Mouse (Mus musculus): ENCODE data around the gene Paqr5.

The Paqr5 gene

GRCm38 (mm10) chr9:62007028-62007427 is 19.6 kb downstream of the Paqr5 start:
- no peak for DNase-seq

DNA sequence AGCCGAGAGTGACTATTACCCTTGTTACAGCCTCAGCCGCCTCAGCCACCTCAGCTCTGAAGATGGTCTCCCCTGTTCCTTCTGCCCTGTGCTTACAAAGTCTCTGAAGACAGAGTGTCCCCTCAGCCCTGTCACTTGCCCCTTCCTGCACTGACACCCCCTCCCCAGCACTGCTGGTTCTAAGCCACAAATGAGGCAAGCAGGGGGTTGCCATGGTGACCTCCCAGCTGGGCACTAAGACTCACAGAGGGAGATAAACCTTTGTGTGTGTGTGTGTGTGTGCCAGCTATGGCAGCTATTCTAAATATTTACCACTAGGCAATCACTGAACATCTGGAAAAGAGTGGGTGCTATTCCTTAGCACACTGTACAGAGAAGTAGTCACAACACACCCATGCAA is 23.0 kb downstream of the Paqr5 start:
- no peak for DNase-seq

DNA sequence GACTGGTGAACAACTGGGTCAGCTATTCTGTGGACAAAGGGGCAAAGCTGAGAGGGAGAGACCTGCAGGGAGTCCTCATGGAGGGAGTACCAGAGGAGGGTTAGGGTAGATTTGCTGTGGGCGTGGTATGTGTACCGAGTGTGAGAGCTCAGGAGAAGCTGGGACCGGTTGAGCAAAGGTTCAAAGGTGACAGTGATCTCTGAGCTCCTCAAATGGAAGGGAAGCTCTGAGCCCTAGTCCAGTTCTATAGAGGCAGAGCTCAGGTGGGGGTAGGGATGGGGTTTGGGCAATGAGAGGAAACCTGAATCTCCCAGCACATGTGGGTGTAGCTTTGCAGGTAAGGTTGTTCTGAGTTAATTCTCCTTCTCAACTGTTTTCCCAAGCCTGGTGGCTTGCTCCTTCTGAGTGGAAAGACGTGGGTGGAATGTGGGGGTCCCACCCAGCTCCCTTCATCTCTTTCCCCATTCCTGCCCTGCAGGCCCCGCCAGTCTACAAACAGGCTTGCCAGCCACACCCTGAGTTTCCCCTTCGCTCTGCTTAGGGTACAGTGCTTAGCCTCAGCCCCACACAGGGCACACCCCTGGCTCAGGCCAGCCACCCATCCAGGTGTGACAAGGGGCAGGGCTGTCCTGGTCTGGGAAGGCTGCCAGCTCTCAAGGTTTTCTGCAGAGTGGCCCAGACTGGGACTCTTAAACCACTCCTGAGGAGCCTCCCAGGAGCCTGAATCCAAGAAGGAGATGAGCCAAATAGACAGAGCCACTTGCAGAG is 26.8 kb downstream of the Paqr5 start:
- DNase-seq = peak; percentile 94

- DNase-seq = peak; percentile 90
Measured at GRCm38 (mm10) chr9:61997860-61998259, 28.8 kb downstream of the Paqr5 start.

DNA sequence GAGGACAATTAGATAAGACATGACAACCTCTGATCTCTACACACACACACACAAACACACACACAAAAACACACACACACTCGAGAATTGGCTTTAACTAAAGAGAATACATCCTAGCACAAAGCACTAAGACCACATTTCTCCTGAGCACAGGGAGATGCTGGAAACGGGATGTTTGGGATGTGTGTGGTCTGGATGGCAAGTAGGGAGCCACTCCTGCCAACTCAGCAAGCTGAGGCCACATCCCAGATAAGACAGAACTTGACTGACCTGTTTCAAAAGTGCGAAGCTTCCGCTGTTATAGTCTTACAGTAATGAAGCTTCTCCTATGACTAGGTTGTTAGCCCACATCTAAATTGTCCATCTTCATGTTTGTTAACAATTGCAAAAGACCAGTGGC is 35.5 kb downstream of the Paqr5 start:
- no peak for DNase-seq

DNA sequence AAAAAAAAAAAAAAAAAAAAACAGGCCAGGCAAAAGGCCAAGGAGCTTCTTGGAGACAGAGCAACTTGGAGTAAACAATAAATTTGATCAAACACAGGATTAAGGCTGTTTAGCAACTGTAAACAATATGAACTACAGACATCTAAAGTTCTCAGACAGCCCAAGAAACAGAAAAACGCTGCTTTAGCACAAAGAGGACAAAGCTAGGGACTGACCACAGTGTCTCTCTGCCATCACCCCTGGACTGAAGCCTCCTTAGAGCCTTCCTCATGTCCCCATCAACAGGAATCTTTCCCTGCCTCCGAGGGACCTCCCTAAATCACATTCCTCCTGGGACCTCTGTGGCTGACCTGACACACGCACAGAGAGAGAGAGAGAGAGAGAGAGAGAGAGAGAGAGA is 35.9 kb downstream of the Paqr5 start:
- DNase-seq = no peak

GRCm38 (mm10) chr9:61986055-61986454 is 40.6 kb downstream of the Paqr5 start:
- DNase-seq = no peak

- no peak for DNase-seq
Measured at GRCm38 (mm10) chr9:61985183-61985863, 41.3 kb downstream of the Paqr5 start.

DNA sequence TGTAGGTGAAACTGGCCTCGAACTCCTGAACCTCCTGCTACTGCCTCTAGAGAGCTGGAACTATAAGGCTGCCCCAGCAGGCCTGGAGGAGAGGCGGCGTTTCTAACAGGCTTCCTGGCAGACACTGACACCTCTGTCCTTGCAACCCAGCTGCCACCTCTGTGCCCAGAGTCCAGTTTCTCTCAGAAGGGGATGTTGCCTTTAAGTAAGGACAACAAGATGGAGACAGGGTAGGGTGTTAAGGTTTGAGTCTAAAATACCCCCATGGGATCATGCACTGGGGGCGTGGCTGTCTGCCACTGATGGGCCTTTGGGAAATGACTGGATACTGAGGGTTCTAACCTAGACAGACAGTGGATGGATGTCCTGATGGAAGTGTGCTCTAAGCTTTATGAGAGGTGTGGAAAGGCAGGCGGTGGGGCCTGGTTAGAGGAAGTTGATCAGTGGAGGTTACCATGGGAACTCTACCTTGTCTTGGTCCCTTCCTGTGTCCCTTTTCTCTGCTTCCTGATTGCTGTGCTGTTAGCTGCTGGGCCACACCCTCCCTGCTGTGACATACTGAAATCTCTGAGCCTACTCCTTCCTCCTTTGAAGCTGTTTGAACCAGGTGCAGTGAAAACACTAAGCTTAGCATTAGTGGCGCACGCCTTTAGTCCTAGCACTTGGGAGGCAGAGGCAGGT is 43.6 kb downstream of the Paqr5 start:
- no peak for DNase-seq

DNA sequence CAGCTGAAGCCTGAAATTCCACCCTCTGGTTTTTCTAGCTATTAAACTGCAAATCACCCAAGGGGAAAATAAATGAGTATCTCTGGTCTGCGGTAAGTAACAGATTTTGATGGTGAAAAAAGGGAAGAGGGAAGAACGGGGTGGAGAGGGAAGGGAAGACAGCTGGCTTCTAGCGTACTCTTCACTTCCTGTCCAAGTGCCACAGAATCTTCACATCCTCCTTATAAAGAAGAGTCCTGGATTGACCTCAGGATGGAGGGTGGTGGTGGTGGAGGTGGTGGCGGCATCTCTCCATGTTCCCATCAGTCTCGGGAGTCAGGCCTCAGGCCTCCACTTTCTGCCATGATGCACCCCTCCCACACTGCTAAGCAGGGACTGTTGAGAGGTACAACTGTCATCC is 44.8 kb downstream of the Paqr5 start:
- DNase-seq = no peak

DNA sequence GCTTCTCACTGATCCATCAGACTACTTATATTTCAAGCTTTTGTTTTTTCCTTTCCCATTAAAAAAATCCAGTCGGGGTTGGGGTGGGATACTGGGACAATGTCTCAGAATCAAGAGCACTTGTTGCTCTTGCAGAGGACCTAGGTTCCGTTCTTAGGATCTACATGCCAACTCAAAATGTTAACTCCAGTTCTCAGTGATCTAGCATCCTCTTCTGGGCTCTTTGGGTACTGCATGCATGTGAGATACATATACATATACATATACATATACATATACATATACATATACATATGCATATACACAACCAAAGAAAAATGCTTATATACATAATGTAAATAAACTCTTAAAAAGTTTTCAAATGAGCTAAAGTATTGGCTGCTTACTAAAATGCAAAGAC is 46.7 kb downstream of the Paqr5 start:
- no peak for DNase-seq

- DNase-seq = peak; percentile 52
Measured at GRCm38 (mm10) chr9:61977258-61977945, 49.3 kb downstream of the Paqr5 start.

GRCm38 (mm10) chr9:61972031-61972430 is 54.6 kb downstream of the Paqr5 start:
- peak; percentile 20 for DNase-seq

- DNase-seq = no peak
Measured at GRCm38 (mm10) chr9:61971045-61971444, 55.6 kb downstream of the Paqr5 start.

DNA sequence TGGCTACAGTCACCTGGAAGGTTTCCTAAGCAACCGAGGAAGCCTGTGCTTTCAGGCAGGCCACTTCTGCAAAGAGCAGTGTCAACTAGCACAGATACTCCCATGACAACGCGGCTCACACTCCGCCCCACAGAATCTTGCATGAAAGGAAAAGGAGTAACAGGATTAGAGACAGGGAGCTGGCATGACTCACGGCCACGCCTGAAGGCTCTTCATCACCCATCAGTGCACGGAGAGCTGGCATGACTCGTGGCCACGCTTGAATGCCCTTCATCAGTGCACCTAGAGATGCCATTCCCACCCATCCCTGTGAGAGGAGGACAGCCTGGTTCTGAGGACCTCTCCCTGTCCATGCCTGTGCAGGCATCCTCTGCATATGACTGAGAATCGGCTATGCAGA is 59.3 kb downstream of the Paqr5 start:
- peak; percentile 24 for DNase-seq

GRCm38 (mm10) chr9:61965987-61966386 is 60.7 kb downstream of the Paqr5 start:
- DNase-seq = no peak

DNA sequence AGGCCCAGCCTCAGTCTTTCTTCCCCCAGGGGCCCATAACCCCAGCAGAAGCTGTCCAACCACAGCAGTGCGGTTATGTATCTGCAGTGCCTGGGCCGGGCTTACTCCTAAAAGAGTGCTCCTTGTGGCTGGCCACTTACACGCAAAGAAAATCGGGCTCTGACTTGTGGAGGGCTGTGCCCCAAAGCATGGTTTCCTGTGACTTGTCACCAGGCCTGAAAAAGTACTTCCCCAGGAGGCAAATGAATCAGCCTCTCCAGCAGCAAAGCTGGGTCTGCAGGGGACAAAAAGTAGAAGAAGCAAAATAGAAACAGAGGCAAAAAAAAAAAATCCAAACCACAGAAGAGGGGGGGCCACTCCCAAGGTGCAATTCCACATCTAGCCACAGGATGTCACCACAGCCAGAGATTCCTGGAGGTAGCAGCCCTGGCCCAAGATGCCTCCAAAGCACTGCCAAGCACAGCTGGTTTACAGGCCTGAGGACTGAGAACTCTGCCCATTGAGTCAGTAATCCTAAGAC is 61.2 kb downstream of the Paqr5 start:
- DNase-seq = peak; percentile 56

DNA sequence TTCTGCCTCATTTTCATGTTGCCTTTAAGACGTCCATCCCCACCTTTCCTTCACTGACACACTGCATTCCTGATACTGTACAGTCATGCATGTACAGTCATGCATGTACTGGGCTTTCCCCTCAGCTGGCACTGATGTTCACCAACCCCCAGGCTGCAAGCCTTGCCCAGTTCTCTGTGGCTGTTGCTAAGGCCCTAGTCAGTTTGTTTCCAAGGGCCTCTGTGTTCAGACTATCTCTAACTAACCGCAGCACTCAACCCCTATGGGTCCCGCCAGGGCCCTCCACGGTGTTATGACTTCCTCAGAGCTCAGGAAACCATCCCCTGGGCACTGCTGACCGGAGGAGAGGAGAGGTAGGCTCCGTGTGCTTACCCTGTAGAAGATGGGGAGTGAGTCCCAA is 63.3 kb downstream of the Paqr5 start:
- no peak for DNase-seq

DNA sequence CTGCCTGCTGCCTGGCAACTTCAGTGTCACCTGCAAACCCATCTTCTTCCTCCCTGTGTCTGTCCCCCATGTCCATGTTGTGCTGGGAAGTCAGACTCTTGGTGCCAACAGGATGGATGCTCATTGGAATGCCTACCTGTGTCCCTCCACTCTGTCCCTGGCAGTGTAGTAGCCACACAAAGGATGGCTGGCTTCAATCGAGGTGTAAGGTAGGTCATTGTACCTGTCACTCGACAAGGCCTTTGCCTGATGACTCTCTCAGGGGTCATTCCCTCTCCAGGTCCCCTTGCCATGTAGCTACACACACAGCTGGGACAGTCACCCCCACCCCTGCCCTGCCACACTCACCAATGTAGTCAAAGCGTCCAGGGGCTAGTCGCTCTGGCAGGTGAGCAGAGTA is 65.5 kb downstream of the Paqr5 start:
- no peak for DNase-seq

DNA sequence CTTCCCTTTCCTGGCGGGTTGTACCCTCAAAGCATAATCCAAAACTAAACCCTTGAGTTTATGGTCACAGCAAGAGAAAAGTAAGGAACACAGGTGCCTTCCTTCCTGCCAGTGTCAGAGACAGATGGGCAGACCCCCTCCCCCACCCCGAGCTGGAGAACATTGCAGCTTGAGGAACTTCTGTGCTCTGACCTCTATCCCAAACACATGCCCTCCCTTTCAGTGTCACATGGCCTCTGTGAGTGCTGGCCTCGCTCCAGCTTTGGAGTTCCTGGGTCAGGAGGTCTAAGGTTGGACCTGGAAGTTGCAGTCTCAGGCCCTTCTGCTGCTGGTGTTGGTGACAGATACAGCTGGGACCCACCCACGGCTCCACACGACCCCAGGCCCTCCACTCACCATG is 65.9 kb downstream of the Paqr5 start:
- peak; percentile 78 for DNase-seq

DNA sequence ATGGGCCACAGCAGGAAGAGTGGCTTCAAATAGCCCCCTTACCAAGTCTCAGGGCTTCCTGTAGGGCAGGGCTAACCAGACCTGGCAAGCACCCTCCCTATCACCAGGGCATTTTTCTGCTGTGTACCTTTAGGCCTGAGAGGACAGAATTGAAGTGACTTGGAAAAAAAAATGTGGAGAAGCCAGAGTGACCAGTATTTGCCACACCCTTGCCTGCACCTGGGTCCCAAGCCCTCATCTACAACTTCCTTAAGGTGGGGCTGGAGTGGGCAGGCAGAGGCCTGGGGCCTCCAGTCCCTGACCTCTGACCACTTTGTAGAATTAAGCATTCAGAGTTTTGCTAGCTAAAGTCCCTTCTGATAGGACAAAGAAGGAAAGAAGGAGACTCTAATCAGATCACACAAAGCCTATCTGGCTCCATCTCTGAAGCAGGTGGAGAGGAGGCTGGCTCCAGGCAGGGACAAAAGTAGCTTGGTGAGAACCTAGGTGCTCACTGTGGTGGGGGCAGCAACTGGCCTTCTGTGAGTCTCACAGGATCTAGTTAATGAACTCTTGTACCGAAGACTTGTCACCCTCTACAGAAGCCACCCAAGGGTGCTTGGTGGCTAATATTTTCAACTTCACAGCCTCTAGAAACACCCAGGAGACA is 66.6 kb downstream of the Paqr5 start:
- no peak for DNase-seq

GRCm38 (mm10) chr9:61954707-61955106 is 71.9 kb downstream of the Paqr5 start:
- no peak for DNase-seq

- no peak for DNase-seq
Measured at GRCm38 (mm10) chr9:61952241-61952640, 74.4 kb downstream of the Paqr5 start.

All from kidney, adult 11 months (tissue).